Mouse (Mus musculus) lung, embryonic 14.5 days (tissue): ENCODE measurements around the gene Gm21440. TPM values are rescaled to one million over a fixed set of nuclear protein-coding genes. Genes with fewer than 3 reads are reported as not detected.
"Not testable (repeated sequence)": the region's sequence is repeated elsewhere in the genome, so short reads cannot be mapped to it uniquely, and the experiment has no call there.

Experiments
- ATAC-seq: fragments of 200-750 bp; cut with Nextera tagmentation; 2 replicates; pipeline ENCODE4 v1.8.0; 2017; ENCODE audit warnings: mild to moderate bottlenecking, moderate TSS enrichment, moderate library complexity; ENCODE audit not compliant: insufficient read depth
- DNase-seq: peaks from one replicate; pipeline ENCODE4 v3.0.0-alpha.2; 2015
- H3K27ac ChIP-seq: fragments of 300-500 bp; sonication (generic); 2 replicates; pipeline ENCODE4 v1.5.1; 2014; ENCODE audit warnings: low read depth, mild to moderate bottlenecking, moderate library complexity
- H3K27me3 ChIP-seq: fragments of 300-500 bp; sonication (generic); 2 replicates; pipeline ENCODE4 v1.6.1; 2014; ENCODE audit warnings: low read length, control low read depth; ENCODE audit not compliant: insufficient read depth
- H3K36me3 ChIP-seq: fragments of 300-500 bp; sonication (generic); 2 replicates; pipeline ENCODE4 v1.6.1; 2014; ENCODE audit warnings: control low read depth; ENCODE audit not compliant: insufficient read depth
- H3K4me1 ChIP-seq: fragments of 300-500 bp; sonication (generic); 2 replicates; pipeline ENCODE4 v1.6.1; 2014; ENCODE audit warnings: antibody characterized with exemption, control low read depth; ENCODE audit not compliant: insufficient read depth
- H3K4me2 ChIP-seq: fragments of 300-500 bp; sonication (generic); 2 replicates; pipeline ENCODE4 v1.6.1; 2014; ENCODE audit warnings: mild to moderate bottlenecking
- H3K4me3 ChIP-seq: fragments of 300-500 bp; sonication (generic); 2 replicates; pipeline ENCODE4 v1.5.1; 2014; ENCODE audit warnings: low read depth, low read length
- H3K9ac ChIP-seq: fragments of 300-500 bp; sonication (generic); 2 replicates; pipeline ENCODE4 v1.6.1; 2014
- H3K9me3 ChIP-seq: fragments of 300-500 bp; sonication (generic); 2 replicates; pipeline ENCODE4 v1.6.1; 2016; ENCODE audit warnings: low read depth, low read length, control low read depth
- WGBS: fragments of 180-500 bp; shearing (Covaris S2); extraction: QIAGEN DNeasy Blood & Tissue Kit; methylation state at CpG from one replicate; pipeline ENCODE4 v1.1.7; 2014; 5-methylcytosine and 5-hydroxymethylcytosine counted together
- polyA plus RNA-seq: library from polyadenylated mRNA; unstranded; fragments of >200 nt; fragmentation: Nextera tagmentation; extraction: Ambion mirVana; gene quantifications from 2 replicates; pipeline ENCODE4 v1.2.1, GENCODE M21; 2014

Gm21440 gene
- polyA plus RNA-seq: not detected in 2 replicates

- not testable (repeated sequence) for H3K4me1 ChIP-seq, H3K4me2 ChIP-seq, DNase-seq, H3K27ac ChIP-seq, H3K9ac ChIP-seq, H3K36me3 ChIP-seq, ATAC-seq, H3K4me3 ChIP-seq, H3K9me3 ChIP-seq, H3K27me3 ChIP-seq
Measured at GRCm38 (mm10) chrY:13252091-13252490, at the start of gene Gm21440, which contains the start of gene Gm21454. Gm21440 (plus strand) TSS chrY:13252391. Gm21454 (plus strand) TSS chrY:13252442.

- not testable (repeated sequence) for H3K4me1 ChIP-seq, DNase-seq, H3K9me3 ChIP-seq, H3K36me3 ChIP-seq, H3K4me3 ChIP-seq, H3K27ac ChIP-seq, H3K9ac ChIP-seq, H3K27me3 ChIP-seq, ATAC-seq, H3K4me2 ChIP-seq
- no CpG with 5 or more reads among the region's 3 CpGs for WGBS
Measured at GRCm38 (mm10) chrY:13223828-13224227, 28.4 kb upstream of the Gm21440 start, which contains the start of gene Gm21828. Gm21828 (minus strand) TSS chrY:13223928.

Other genes starting within 250 kb of the Gm21440 start
- not detected in 2 replicates for gene Gm20807, start 209.5 kb upstream of the Gm21440 start, polyA plus RNA-seq
- gene Gm21891, start 118.9 kb upstream of the Gm21440 start, polyA plus RNA-seq: not detected in 2 replicates
- gene Gm21425, start 90.4 kb upstream of the Gm21440 start, polyA plus RNA-seq: not detected in 2 replicates
- gene Gm21828, start 28.5 kb upstream of the Gm21440 start, polyA plus RNA-seq: not detected in 2 replicates
- gene Gm21454, start 51 bp downstream of the Gm21440 start, polyA plus RNA-seq: not detected in 2 replicates
- not detected in 2 replicates for gene Gm21725, start 96.7 kb downstream of the Gm21440 start, polyA plus RNA-seq
- gene Gm21866, start 213.2 kb downstream of the Gm21440 start, polyA plus RNA-seq: not detected in 2 replicates
- not detected in 2 replicates for gene Gm20773, start 241.6 kb downstream of the Gm21440 start, polyA plus RNA-seq